ENCODE assay signal across 7 mouse cellular contexts in genomic region chr11:52231606-52232541, GRCm38 (mm10). TPM values are rescaled to one million over a fixed set of nuclear protein-coding genes. Genes with fewer than 3 reads are reported as not detected.
DNase-seq lines count a peak whose midpoint lies in the region; ATAC-seq and TF ChIP-seq lines count a peak whose summit lies in the region.

Skp1a (plus strand) TSS chr11:52231995.

- WGBS in embryonic facial prominence, embryonic 12.5 days, result under 1% methylated on average over 87 of the region's 87 CpGs
- under 1% methylated on average over 87 of the region's 87 CpGs for WGBS in kidney, adult 2 months
- under 1% methylated on average over 87 of the region's 87 CpGs for WGBS in limb, embryonic 12.5 days
- under 1% methylated on average over 87 of the region's 87 CpGs for WGBS in midbrain, embryonic 15.5 days
- under 1% methylated on average over 85 of the region's 87 CpGs for WGBS in spleen, adult 2 months

- peak; percentile 94 for DNase-seq in adrenal gland, postnatal 25 days
- DNase-seq in heart, adult 18-20 months, result peak; percentile 92 to 97
- DNase-seq in kidney, adult 2 months, result peak; percentile 95
- peak; percentile 77 to 84 for DNase-seq in spleen, adult 2 months (ENCODE audit: low read depth in 1 of 2, low spot score in 2 of 2)

- peak; percentile 79 for ATAC-seq in embryonic facial prominence, embryonic 12.5 days (ENCODE audit: insufficient number of reproducible peaks, insufficient read depth, low FRiP score, low TSS enrichment)
- ATAC-seq in limb, embryonic 12.5 days (ENCODE audit: insufficient number of reproducible peaks, insufficient read depth, low FRiP score, low TSS enrichment, low read depth), result peak; percentile 93
- ATAC-seq in midbrain, embryonic 15.5 days (replicated peaks), result peak; percentile 90

- peak within 1 kb of the TSS; percentile 98 for H3K27ac ChIP-seq in embryonic facial prominence, embryonic 12.5 days
- peak within 1 kb of the TSS; percentile 99 for H3K27ac ChIP-seq in kidney, adult 2 months (ENCODE audit: insufficient read depth, low read depth, low read length)
- H3K27ac ChIP-seq in limb, embryonic 12.5 days, result peak within 1 kb of the TSS; percentile 98
- H3K27ac ChIP-seq in midbrain, embryonic 15.5 days, result peak within 1 kb of the TSS; percentile 100
- peak within 1 kb of the TSS; percentile 100 for H3K27ac ChIP-seq in spleen, adult 2 months (ENCODE audit: insufficient read depth, low read length)

- peaks cover 11% of the 10 kb centered on the region; the same call in 1 of the 2 replicates for H3K36me3 ChIP-seq in embryonic facial prominence, embryonic 12.5 days
- no peaks in the 10 kb centered on the region for H3K36me3 ChIP-seq in kidney, adult 2 months (ENCODE audit: control insufficient read depth, insufficient read depth, low read length)
- peaks cover 10% of the 10 kb centered on the region; the same call in 1 of the 2 replicates for H3K36me3 ChIP-seq in limb, embryonic 12.5 days
- no peaks in the 10 kb centered on the region for H3K36me3 ChIP-seq in midbrain, embryonic 15.5 days (replicated peaks)
- no peaks in the 10 kb centered on the region for H3K36me3 ChIP-seq in spleen, adult 2 months (ENCODE audit: control insufficient read depth, insufficient read depth, low read length)

- H3K4me1 ChIP-seq in embryonic facial prominence, embryonic 12.5 days, result peaks cover 12% of the 10 kb centered on the region
- H3K4me1 ChIP-seq in kidney, adult 2 months (ENCODE audit: control insufficient read depth, insufficient read depth, low read length), result peaks cover 23% of the 10 kb centered on the region
- peaks cover 16% of the 10 kb centered on the region for H3K4me1 ChIP-seq in limb, embryonic 12.5 days (replicated peaks)
- peaks cover 31% of the 10 kb centered on the region for H3K4me1 ChIP-seq in midbrain, embryonic 15.5 days
- no peaks in the 10 kb centered on the region; the same call in 1 of the 2 replicates for H3K4me1 ChIP-seq in spleen, adult 2 months (ENCODE audit: control insufficient read depth, insufficient read depth, insufficient read length)

- peak within 1 kb of the TSS; percentile 100 for H3K4me3 ChIP-seq in embryonic facial prominence, embryonic 12.5 days
- H3K4me3 ChIP-seq in kidney, adult 2 months (ENCODE audit: insufficient read depth, low read depth, low read length), result peak within 1 kb of the TSS; percentile 97
- H3K4me3 ChIP-seq in limb, embryonic 12.5 days (replicated peaks), result peak within 1 kb of the TSS; percentile 95
- peak within 1 kb of the TSS; percentile 93 for H3K4me3 ChIP-seq in midbrain, embryonic 15.5 days
- peak within 1 kb of the TSS; percentile 99 for H3K4me3 ChIP-seq in spleen, adult 2 months (ENCODE audit: extremely low read depth, insufficient read depth, insufficient read length)

- H3K4me2 ChIP-seq in embryonic facial prominence, embryonic 12.5 days (replicated peaks), result peak within 1 kb of the TSS; percentile 60
- H3K4me2 ChIP-seq in limb, embryonic 12.5 days, result peak within 1 kb of the TSS; percentile 84
- H3K4me2 ChIP-seq in midbrain, embryonic 15.5 days, result peak within 1 kb of the TSS; percentile 67

- H3K9ac ChIP-seq in embryonic facial prominence, embryonic 12.5 days, result peak within 1 kb of the TSS; percentile 99
- H3K9ac ChIP-seq in limb, embryonic 12.5 days (replicated peaks), result peak within 1 kb of the TSS; percentile 97
- H3K9ac ChIP-seq in midbrain, embryonic 15.5 days, result peak within 1 kb of the TSS; percentile 94

- H3K9me3 ChIP-seq in embryonic facial prominence, embryonic 12.5 days, result no peaks in the 10 kb centered on the region
- no peaks in the 10 kb centered on the region for H3K9me3 ChIP-seq in limb, embryonic 12.5 days
- no peaks in the 10 kb centered on the region for H3K9me3 ChIP-seq in midbrain, embryonic 15.5 days

- no peaks in the 10 kb centered on the region for H3K27me3 ChIP-seq in embryonic facial prominence, embryonic 12.5 days
- H3K27me3 ChIP-seq in kidney, adult 2 months (replicated peaks; ENCODE audit: control insufficient read depth, insufficient read depth, low read length), result no peaks in the 10 kb centered on the region
- no peaks in the 10 kb centered on the region for H3K27me3 ChIP-seq in limb, embryonic 12.5 days
- no peaks in the 10 kb centered on the region for H3K27me3 ChIP-seq in midbrain, embryonic 15.5 days (replicated peaks)
- no peaks in the 10 kb centered on the region for H3K27me3 ChIP-seq in spleen, adult 2 months (ENCODE audit: control insufficient read depth, insufficient read depth, low read length)

- TF ChIP-seq CTCF in kidney, adult 2 months (conservative IDR thresholded peaks at IDR 0.05; ENCODE audit: insufficient read depth, insufficient read length, low read depth, low read length), result no peak
- TF ChIP-seq CTCF in spleen, adult 2 months (IDR thresholded peaks at IDR 0.05; ENCODE audit: extremely low read depth, insufficient read depth, insufficient read length, insufficient replicate concordance), result no peak

- TF ChIP-seq POLR2A in kidney, adult 2 months (IDR thresholded peaks at IDR 0.05; ENCODE audit: low read depth, low read length), result peak; percentile 99
- peak; percentile 97 for TF ChIP-seq POLR2A in spleen, adult 2 months (IDR thresholded peaks at IDR 0.05; ENCODE audit: low read depth, low read length)

RNA-seq across cellular contexts. Expression of gene Skp1a, which starts in this region (rescaled TPM):
- total RNA-seq in adrenal gland, postnatal 25 days (2021), result 448 and 476 TPM in 2 replicates
- 937 and 939 TPM in 2 replicates for polyA plus RNA-seq in embryonic facial prominence, embryonic 12.5 days (2016; fragmentation: Nextera tagmentation; extraction: Ambion mirVana)
- 100 to 1,000 TPM; 266 to 277 TPM for total RNA-seq in heart, adult 18-20 months (2021)
- 34.4 and 68.9 TPM in 2 replicates for polyA plus RNA-seq in kidney, adult 2 months (2012; rRNA removed)
- 871 and 976 TPM in 2 replicates for polyA plus RNA-seq in limb, embryonic 12.5 days (2016; fragmentation: Nextera tagmentation; extraction: Ambion mirVana)
- 905 and 933 TPM in 2 replicates for polyA plus RNA-seq in midbrain, embryonic 15.5 days (2015; fragmentation: Nextera tagmentation; extraction: Ambion mirVana)
- polyA plus RNA-seq in spleen, adult 2 months (2012; rRNA removed), result 4.5 and 6.3 TPM in 2 replicates

Comparison
In these comparisons a context has a peak if more than half of its experiments do, and no peak if none do; other contexts are left out.
1. Peak in every context shown above with its lines: DNase-seq, ATAC-seq, H3K4me3 ChIP-seq and H3K27ac ChIP-seq.
2. RNA of gene Skp1a (polyA plus RNA-seq): 871 to 976 TPM in limb, embryonic 12.5 days, 937 to 939 TPM in embryonic facial prominence, embryonic 12.5 days and 905 to 933 TPM in midbrain, embryonic 15.5 days; 34.4 to 68.9 TPM in kidney, adult 2 months and 4.5 to 6.3 TPM in spleen, adult 2 months; every median in the first group is over 10 times any median in the second.